Mouse (Mus musculus): Measurements from ENCODE around the gene Stxbp5l.

- TF ChIP-seq POLR2A (IDR thresholded peaks at IDR 0.05; ENCODE audit: borderline replicate concordance, low read depth, low read length) (no peak), CTCF (IDR thresholded peaks at IDR 0.05; ENCODE audit: low read depth, low read length) (no peak)
Observed at GRCm38 (mm10) chr16:37421851-37422250, 37.1 kb upstream of the Stxbp5l start.
